Mouse (Mus musculus) kidney, adult 9 months (tissue): ENCODE measurements around the gene Gm8797.
"Not testable (repeated sequence)": the region's sequence is repeated elsewhere in the genome, so short reads cannot be mapped to it uniquely, and the experiment has no call there.

ENCODE experiments used
- DNase-seq: peaks from one replicate; pipeline ENCODE4 v3.0.0; 2022

The Gm8797 gene

GRCm38 (mm10) chr3:5750506-5750905 is at the start of gene Gm8797:
Gene Gm8797, plus strand, starts transcription at chr3:5750806.
- not testable (repeated sequence) for DNase-seq

- no peak for DNase-seq
Observed at GRCm38 (mm10) chr3:5714481-5714880, 36.1 kb upstream of the Gm8797 start.

- DNase-seq, result no peak
Observed at GRCm38 (mm10) chr3:5732931-5733330, 17.7 kb upstream of the Gm8797 start.

GRCm38 (mm10) chr3:5754763-5755478 is 4.3 kb downstream of the Gm8797 start:
- DNase-seq, result no peak

- DNase-seq, result no peak
Observed at GRCm38 (mm10) chr3:5766256-5766655, 15.7 kb downstream of the Gm8797 start.

GRCm38 (mm10) chr3:5776894-5777293 is 26.3 kb downstream of the Gm8797 start:
- no peak for DNase-seq
